Mouse (Mus musculus) A20 (cell line): ENCODE measurements around the gene Gnb5.

ENCODE experiments used
- DNase-seq: peaks from one replicate; pipeline ENCODE4 v3.0.0-alpha.2; 2011; ENCODE audit warnings: low read depth, low spot score

Gnb5 gene

DNA sequence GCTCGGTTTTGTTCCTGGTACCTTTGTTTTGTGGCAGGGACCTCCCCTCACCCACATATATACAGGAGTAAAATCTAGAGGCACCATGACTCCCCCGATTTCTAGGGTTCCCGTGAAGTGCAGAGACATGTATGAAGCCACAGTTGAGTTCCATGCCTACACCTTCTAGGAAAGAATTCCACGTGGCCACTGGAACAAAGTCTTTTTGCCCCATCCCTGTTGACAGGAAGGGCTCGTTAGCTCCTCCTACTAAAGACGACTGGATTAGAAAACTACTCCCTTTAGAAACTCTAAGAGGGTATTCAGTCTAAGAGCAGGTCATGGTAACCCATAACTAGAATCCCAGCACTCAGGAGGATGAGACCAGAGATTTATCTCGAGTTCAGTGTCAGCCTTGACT, 1.8 kb upstream of the Gnb5 start:
- no peak for DNase-seq

DNA sequence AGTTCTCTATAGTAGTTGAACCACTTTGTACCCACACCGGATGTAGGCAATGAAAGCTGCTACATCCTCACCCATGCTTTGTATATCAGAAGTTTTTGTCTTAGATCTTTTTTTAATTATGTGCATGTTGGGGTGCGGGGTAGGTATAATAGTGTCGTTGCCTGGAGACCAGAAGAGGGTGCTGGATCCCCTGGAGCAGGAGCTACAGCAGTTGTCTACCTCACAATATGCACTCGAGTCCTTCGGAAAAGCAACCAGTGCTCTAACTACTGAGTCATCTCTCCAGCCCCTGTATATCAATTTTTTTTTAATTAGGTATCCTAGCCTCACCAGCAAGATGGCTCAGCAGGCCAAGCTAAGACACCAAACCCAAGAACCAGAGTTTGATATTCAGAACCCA, 927 bp downstream of the Gnb5 start:
- no peak for DNase-seq

DNA sequence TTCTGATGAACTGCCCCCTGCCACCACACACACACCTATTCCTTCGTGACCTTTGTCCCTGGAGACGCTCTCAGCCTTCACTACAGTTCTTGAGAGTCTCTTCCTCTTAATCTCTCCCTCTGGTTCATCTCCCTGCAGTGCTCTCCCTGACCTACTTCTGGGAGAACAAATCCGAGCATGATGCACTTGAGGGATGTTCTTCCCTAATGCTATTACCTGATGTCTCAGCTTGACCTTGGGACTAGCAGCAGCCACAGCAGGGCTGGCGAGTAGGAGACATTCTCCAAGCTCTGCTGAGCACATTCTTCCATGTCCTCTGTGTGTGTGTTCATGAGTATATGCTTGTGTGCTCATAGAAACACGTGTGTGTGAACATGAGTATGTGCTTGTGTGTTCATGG, 2.5 kb downstream of the Gnb5 start:
- no peak for DNase-seq

DNA sequence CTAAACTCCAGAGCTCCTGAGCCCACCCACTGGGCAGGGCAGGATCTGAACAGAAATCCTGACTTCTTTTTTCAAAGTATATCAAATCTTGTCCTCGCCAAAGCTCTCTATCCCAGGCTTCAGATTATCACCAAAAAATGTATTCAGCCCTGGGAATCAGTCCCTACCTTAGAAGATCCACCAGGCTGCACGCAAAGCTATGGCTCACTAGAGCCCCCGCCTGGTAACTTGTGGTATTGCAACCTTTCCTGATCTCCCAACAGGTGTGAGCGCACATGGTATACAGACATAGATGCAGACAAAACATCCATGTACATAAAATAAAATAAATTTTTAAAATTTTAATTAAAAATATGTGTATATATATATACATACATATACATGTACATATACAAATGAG, 5.9 kb downstream of the Gnb5 start:
- peak; percentile 68 for DNase-seq

DNA sequence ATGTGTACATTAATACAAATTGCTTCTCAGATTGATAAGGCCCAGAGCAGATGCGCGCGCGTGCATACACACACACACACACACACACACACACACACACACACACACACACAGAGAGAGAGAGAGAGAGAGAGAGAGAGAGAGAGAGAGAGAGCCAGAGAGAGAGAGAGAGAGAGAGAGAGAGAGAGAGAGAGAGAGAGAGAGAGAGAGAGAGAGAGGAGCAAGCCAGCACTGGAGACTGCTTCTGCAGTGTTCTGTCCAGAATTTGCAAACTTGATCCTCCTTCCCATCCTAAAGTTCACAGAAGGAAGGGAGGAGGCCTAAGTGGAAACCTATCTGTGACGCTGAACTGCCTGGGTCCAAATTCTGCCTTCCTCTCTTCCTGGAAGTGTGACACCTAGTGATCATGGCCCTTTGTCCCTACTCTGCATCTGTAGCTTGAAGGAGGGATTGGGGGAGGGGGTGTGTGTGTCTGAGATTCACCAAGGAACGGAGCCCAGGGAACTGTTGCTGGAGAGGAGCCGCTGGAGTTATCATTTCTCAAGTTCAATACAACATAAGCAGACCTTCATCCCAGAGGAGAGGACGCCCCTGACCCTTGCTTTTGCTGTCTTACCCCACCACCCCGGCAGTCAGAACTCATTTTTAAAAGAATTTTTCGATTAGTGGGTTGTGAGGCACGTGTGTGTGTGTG, 7.2 kb downstream of the Gnb5 start:
- peak; percentile 41 for DNase-seq

DNA sequence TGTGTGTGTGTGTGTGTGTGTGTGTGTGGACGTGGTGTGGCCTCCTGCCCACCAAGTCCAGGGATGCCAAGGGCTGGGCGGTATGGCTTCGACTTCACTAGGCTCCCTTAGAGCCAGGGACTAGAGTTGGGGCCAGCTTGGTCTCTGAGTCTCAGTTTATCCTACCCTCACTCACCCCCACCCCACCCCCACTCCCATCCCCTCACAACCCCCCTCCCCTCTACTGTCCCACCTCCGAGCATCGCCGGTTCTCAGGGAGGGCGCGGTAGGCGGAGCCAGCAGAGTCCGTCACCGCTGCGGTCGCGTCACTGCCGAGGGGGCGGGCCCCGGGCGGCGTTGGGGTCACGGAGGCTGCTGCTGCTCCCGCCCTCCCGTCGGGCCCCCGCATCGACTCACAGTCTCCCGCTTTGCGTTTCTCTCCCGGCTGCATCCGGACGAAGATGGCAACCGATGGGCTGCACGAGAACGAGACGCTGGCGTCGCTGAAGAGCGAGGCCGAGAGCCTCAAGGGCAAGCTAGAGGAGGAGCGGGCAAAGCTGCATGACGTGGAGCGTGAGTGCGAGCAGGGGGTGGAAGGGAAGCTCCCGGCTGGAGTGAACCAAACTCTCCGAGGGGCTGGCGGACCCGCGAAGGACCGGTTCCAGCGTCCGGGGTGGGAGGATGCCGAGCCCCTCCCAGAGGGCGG, 7.9 kb downstream of the Gnb5 start:
- DNase-seq = peak; percentile 82

DNA sequence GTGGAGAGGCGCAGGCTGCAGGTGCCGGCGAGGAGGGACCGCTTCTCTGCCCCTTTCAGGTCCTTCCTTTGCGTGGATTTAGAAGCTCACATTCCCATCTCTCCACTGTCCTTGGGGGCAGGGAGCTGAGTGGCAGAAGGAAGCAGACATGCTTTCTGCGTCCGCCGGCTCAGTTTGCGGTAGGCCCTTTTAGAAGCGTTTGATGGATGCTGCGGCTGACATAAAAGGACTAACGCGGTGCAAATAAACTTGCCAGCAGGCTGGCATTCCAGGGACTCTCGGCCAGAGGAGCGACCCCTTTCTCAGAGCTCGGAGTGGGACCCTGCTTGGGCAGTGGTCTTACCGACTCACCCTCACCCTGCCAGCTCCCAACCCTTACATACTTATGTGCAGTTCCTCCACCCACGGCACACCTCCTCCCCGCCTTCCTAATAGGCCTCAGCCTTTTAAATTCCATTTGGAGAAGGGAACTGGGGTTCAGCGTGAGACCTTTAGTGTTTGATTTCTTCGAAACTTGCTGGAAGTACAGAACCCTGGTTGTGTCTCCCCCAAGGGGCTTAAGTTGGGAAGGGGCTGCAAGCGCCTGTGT, 8.5 kb downstream of the Gnb5 start:
- peak; percentile 52 for DNase-seq

DNA sequence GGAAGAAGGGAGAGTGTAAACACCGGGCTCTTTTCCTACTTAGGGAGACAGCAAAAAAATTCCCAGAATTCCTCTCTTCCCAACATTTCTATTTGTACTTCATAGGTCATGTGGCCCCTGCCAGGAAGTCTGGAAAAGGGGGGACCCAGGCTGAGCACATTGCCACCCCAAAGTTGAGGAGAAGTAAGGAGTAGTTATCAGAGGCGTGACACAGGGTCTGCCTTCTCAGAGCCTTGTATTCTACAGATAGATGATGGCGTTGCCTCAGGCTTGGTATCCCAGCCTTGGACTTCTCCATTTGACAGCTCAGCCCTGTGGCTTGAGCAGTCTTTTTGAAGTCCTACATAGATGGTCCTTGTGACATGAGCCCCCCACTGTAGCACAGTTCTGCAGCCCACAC, 9.2 kb downstream of the Gnb5 start:
- no peak for DNase-seq

DNA sequence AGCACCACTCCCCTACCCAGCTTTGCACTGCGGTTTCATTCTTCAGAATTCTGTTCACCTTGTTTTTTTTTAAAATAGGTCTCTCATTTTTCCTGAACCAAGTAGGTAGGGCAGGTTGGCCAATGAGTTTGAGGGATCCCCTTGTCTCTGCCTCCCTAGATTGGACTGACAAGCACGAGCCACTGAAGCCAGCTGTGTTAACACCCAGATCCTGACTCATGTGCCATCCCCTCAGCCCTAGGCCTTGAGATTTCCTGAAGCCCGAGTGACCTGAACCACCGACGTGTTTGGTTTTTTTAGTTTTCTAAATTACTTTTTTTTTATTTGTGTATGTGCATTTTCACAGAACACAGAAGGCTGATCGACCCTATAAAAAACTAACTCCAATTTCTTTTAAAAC, 10.7 kb downstream of the Gnb5 start:
- DNase-seq = no peak

DNA sequence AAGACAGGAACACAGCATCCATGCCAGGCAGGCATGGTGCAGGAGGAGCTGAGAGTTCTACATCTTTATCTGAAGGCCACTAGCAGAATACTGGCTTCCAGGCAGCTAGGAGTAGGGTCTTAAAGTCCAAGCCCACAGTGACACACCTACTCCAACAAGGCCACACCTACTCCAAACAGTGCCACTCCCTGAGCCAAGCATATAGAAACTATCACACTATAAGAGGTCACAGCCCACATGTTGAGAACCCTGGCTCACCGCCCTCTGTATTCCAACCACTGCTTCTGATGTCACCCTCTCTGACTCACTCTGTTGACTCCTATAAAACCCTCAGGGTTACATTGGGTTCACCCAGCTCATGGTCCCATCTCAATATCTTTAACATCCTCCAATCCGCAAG, 12.1 kb downstream of the Gnb5 start:
- DNase-seq = no peak

DNA sequence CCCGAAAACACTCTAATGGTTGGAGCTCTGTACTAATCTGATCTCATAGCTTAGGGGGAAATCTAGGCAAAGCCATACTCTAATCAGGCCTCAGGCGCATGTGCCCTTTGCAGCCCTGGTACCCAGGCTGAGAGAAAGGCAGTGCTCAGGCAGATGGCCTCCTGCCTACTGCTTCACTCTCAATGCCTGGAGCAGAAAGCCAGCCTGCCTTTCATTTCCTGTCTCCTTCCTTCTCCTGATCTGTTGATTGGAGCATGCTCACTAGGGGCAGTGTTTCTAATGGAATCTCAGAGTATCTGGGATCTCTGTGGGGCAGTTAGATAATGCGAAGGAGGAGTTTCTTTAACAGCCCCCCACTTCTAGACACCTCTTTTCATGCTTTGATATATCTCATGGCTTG, 13.3 kb downstream of the Gnb5 start:
- DNase-seq = no peak

DNA sequence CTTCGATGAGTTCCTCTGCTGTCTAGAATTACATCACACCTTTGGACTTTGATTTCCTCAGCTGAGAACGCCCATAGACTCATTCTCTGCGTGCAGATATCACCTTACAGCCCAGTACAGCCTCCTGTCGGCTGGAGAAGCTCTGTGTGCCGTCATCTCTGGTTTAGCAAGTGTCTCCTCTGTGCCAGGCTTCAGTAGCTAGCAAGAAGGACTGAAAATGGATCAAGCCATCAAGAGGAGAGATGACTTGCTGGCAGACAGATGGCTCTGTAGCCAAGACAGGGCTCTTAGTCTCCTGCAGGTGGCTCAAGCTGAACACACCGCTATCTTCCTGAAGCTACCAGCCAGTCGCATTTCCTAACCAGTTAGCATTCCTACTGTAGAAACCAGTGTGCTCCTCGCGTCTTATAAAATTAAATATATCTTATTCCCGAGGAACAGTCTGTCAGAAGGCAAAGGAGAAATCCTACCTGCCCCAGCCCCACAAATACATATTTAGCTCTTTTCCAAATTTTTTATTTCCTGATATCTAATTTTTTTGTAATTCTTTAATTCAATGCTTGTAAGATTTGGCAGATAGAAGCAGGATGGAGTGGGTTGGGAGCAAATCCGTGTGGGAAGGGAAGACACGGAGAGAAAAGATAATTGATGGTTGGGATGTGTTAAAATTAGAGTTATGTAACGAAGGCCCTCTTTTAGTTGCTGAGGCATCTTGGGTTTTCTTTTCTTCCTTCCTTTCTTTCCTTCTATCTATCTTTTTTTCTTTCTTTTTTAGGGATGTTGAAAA, 16.2 kb downstream of the Gnb5 start:
- no peak for DNase-seq

DNA sequence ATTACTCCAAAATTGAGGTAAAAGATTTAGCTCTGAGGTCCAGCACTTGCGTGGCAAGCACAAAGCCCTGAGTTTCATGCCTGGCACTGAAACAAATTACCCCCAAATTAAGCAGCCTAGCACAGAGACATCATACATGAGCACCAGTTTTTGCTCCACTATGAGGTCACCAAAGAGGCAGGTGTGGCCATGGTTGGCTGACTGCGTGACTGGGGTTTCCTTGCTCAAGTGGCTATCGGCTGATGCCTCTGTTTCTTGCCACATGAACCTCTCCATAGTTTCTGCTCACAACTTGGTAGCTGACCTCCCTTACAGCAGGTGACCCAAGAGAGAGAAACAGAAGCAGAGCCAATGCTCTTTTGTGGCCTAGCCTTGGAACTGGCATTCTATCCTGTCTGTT, 22.0 kb downstream of the Gnb5 start:
- peak; percentile 84 for DNase-seq

DNA sequence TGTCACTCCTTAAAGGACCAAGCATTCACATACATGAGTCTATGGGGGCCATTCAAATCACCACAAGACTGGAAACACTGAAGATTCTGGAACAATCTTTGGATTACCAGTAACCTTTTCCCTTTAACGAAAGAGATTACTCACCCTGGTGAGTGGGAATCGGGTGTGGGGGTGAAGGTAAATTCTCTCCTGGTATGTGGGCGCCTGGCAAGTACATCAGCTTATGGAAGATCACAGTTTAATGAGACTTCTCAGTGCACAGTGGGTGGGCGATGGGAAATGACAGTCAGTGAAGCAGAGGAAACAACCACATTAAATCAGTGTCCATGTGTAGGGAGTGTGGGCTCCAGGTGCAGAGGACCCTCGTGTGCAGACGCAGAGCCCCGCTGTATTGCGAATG, 24.7 kb downstream of the Gnb5 start:
- no peak for DNase-seq

DNA sequence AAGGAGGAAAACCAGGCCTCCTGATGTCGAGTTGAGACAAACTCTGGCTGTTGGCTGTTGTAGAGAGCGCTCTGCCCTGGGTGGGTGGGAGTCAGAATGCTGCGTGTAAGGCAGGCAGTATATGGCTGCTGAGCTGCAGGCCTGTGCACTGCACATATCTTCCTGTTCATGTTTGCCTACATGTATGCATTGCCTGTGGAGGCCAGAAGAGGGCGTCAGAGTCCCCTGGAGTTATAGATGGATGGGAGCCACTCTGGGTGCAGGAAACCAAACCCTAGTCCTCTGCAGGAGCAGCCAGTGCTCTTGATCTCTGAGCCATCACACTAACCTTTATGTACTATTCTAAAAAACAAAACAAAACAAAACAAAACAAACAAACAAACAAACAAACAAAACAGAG, 28.4 kb downstream of the Gnb5 start:
- DNase-seq = peak; percentile 49

DNA sequence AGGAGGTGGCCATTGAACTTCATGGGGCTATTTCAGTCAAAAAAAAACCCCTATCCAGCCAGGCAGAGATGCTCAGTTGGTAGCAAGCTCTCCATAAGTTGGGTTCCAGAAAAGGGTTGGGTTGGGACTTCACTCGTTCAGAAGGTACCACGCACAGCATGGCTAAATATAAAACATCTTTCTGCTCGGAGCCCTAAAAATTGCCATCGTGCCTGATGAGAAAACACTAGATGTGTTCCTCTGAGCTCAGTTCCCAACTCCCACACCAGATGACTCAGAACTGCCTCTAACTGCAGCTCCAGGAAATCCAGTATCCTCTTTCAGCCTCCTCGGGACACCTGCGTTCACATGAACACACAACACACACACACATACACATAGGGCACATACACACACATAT, 31.9 kb downstream of the Gnb5 start:
- no peak for DNase-seq

DNA sequence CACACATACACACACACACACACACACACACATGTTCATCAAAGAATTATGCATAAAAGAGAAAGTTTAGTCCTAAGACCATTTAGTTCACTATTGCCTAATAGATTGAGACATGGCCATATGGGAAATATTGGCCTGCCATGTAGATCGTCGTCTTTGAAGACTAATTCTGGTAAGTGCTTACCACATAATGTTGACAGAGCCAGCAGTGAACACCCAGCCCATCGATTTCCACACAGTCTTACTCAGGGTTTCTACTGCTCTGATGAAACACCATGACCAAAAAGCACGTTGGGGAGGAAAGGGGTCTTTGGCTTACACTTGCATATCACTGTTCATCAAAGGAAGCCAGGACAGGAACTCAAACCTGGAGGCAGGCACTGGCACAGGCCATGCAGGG, 36.3 kb downstream of the Gnb5 start:
- no peak for DNase-seq

DNA sequence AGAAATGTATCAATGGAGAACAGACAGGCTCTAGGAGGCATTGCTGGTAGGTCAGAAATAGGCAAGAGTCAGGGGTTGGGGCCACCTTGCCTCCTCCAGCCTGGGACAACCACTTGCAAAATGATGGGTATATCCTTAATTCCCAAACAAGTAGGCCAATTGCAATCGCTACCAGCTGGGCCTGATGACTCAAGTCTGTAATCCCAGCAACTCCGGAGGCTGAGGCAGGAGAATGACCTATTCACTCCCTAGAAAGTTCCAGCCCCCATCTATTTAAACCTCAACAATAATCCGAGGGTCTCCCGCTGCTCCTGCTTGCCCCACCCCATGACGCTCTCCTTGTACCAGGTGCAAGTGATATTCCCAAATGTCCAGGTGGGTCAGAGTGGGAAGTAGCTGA, 41.4 kb downstream of the Gnb5 start, which contains the start of gene Bcl2l10:
Bcl2l10 (plus strand) TSS at position 301 of the 400 bp plus-strand sequence.
- DNase-seq = no peak

DNA sequence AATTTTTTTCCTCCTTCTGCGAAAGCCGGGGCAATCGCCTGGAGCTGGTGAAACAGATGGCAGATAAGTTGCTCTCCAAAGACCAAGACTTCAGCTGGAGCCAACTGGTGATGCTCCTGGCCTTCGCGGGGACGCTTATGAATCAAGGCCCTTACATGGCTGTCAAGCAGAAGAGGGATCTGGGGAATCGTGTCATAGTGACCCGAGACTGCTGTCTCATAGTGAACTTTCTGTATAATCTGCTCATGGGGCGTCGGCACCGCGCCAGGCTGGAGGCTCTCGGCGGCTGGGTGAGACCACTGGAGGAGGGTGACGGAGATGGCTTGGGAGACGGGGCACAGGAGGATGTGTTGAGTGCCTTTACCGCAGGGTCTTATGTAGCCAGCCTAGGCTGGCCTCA, 42.0 kb downstream of the Gnb5 start:
- DNase-seq = no peak

DNA sequence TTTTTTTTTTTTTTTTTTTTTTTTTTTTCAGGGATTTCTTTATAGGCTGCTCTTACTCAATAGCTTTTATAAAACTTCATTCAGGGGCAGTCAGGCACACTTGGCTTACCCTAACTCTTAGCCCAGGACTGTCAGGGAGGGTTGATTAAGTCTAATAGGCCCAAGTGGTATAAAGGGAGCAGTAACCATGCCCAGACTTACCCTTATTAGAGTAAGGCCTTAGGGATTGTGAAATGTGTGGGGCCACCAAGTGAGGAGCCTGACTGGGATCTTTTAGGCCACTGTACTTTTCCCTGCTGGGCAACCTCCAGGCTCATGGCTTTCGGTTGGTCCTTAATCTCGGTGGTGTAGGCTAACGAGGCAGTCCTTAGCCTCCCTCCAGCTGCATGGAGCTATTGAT, 42.6 kb downstream of the Gnb5 start:
- no peak for DNase-seq

DNA sequence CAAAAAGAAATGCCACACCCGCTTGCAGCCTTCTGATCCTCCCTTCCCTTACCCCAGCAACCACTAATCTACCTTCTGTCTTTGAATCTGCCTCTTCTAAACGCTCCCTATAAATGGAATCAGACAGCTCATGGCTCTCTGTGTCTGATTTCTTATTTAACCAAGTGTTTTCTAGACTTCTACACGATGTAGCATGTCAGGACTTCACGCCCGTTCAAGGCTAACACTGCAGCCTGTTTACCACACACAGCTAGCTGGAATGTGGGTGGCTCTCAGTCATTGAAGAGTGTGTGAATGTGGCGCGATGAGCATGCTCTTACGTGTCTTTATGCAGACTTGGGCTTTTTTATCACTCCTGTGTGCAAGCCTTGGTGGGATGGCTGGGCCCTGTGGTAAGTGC, 47.0 kb downstream of the Gnb5 start:
- no peak for DNase-seq

DNA sequence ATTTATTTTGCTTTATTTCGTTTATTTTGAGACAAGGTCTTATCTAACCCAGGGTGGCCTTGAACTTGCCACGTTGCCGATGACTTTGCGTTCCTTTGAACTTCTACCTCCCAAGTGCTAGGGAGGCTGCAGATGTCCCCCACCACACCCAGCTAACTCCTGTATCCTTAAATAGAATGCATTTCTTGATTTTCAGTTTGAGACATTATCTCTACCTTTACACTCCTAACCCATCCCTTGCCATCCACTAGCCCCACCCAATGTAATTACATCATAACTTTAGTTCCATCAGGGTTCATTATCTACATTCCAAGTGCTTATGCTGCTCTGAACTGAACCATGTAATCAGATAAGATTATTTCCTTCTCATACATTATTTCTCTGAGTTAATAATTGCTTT, 49.7 kb downstream of the Gnb5 start:
- no peak for DNase-seq
